Mouse (Mus musculus): ENCODE measurements around the gene Lrrc4c.

Lrrc4c gene

DNA sequence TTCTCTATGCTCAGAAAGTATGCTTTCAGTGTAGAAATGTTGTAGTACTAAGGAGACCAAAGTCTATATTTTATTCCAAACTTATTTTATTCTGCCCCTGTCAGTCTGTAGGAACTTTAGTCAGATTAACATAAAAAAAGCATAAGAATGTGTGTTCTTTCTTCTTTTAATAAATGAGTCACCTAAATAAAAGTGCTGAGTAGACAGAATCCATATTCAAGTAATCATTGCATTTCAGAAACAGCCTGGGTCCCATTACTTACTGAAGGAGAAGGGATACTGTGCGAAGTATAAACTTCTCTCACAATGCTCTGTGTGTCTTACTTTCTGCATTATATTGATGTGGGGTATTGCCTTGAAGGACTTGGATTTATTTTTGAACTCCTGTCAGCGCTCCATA lies 255.8 kb downstream of the Lrrc4c start:
- no peak for DNase-seq

- no peak for DNase-seq
Observed at GRCm38 (mm10) chr2:96577701-96578100, 259.7 kb downstream of the Lrrc4c start.

DNA sequence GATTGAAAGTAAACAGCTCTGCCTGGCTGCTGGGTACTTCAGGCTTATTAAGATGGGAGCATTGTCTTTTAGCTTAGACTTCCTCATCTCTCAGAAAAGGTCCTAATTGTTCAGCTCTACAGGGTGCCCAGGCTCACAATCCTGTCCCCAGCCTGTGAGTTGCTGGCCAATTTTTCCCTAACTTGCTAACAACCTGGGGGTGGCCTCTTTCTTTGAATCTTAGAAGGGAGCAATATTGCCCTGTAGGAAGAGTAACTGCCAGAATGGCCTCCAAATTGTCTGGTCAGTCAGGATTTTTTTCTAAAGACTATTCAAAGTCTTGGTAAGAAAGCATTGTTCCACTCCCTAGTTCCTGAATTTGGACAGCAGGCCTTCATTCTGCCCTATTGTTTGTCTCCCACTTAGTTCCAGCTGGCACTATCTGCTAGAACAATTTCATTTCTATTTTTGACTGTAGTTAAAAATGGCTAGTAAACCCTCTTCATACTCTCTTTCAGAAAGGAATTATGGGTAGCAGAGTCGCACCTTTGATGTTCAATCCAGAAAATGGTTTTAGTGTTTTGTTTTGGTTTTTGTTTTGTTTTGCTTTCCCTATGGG lies 262.3 kb downstream of the Lrrc4c start:
- no peak for DNase-seq

DNA sequence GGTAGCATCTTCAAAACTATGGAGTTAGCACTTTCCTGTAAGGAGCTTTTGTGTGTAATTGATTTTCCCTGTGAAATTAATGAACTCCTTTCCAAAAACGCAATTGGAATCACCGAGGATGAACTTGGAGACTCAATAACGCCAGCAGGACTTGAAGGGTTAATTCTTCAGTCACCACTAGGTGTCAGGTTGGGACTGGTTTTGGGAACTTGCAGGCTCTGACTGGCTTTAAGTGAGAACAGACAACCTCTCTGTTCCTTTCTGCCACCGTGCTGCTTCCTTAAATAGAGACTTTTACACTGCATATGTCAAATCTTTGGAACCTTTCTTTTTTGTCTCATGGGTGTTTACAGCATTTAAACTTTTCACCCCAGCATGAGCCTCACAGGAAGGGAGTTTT lies 267.7 kb downstream of the Lrrc4c start:
- DNase-seq, result no peak

DNA sequence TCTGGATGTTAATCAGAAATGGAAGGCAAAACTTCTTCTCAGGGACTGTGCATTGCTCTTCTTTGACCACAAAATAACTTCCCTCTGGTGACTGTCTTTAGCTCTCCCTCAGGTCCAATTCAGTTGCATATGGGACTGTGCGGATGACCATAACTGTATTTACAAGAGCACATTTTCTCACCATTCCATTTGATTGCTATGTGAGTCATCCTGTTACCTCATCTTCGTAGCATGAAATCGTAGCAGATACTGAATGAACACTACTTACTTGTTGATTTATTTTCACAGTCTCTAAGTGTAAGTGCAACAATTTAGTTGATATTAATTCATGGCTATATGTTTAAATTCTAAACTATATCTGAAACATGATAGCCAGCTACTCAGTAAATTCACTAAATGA lies 286.8 kb downstream of the Lrrc4c start:
- DNase-seq, result no peak

- no peak for DNase-seq
Observed at GRCm38 (mm10) chr2:96614121-96614520, 296.2 kb downstream of the Lrrc4c start.

- DNase-seq, result no peak
Observed at GRCm38 (mm10) chr2:96618691-96619205, 300.8 kb downstream of the Lrrc4c start.

DNA sequence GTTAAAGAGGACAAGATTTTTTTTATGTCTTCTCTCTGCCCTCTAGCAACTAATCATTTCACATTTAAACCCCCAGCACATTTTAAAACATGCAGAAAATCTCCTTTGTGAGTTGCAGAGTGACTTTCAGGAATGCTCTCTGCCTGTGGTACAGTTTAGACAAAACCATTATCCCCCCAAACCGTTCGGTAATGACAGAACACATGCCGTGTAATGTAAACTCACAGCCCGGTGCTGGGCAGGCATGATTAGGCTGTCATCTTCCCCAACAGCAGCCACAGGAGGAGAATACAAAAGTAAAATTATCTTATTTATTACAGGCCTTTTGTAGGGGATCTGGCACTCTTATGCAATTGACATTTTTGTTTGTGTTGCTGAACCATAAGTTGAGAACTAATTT lies 349.1 kb downstream of the Lrrc4c start:
- no peak for DNase-seq

- no peak for DNase-seq
Observed at GRCm38 (mm10) chr2:96681806-96682205, 363.8 kb downstream of the Lrrc4c start.

GRCm38 (mm10) chr2:96685328-96685727 lies 367.4 kb downstream of the Lrrc4c start:
- no peak for DNase-seq

GRCm38 (mm10) chr2:96705004-96705403 lies 387.0 kb downstream of the Lrrc4c start:
- no peak for DNase-seq

- DNase-seq, result no peak
Observed at GRCm38 (mm10) chr2:96707772-96708350, 389.9 kb downstream of the Lrrc4c start.

- DNase-seq, result no peak
Observed at GRCm38 (mm10) chr2:96714561-96714960, 396.6 kb downstream of the Lrrc4c start.

DNA sequence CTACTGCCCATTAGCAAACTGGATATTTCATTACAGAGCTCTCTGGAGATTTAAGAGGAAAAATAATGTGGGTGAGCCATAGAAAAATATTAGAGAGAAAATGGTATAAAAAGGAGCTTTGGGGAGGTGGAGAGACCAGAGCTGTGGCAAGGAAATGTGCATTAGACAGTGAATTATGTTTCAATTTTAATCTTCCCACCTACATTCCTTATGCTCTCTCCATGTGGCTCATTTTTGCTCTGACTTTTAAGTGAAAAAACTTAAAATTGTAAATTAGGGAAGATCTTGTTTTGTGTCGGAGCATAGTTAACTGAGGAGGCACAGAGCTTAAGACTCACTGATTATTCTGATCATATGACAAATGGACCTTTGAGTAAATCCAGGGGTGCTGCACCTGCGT lies 399.4 kb downstream of the Lrrc4c start:
- DNase-seq, result no peak

DNA sequence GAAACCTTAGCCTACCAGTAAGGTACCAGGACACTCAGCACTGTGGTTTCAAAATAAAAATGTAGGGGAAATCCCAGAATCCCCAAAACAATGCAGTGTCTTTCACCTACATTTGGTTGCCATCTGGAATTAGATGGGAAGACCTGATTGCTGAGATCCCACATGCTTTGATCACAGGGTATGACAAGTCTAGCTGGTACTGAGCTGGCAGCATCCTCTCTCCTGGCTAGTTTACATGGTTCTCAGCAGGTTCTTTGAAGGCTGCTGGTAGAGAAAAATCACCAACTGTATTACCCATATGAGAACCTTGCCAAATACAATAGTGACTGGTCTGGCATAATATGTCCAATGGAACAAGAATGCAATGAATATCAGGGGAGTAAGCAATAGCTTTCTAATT lies 405.4 kb downstream of the Lrrc4c start:
- no peak for DNase-seq

DNA sequence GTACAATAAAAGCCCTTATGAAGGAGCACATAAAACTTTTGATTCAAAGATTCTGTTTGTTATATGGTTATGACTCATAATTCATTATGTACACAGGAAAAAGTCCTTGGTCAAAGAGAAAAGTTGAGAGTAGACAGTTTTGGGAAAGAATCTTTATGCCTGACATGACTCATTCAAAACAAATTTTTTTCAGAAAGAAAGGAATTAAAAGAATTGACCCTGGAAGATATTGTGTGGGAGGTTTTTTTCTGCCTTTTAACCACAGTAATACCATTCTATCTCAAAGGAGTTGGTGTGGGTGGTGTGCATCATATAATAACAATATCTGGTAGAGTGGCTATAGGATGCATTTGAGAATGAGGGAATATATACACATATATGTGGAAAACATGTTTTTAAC lies 418.1 kb downstream of the Lrrc4c start:
- DNase-seq, result no peak

- DNase-seq, result no peak
Observed at GRCm38 (mm10) chr2:96755066-96755465, 437.1 kb downstream of the Lrrc4c start.

DNA sequence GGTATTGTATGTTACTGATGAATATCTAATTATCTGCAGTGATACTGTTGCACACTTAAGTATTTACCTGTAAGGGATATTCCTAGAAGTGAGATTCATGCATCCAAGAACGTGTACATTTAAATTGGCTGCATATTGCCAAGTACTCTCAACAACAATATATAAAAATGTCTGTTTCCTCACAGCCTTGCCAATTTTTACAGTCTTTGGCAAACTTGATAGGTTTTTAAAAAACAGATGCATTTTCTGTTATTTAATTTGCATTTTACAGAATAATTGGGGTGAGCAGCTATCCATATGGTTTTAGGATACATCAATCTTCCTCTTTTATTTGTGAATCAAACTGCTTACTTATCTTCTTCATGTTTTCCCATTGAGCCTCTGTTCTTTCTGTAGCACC lies 439.7 kb downstream of the Lrrc4c start:
- DNase-seq, result no peak

- no peak for DNase-seq
Observed at GRCm38 (mm10) chr2:96763538-96763937, 445.6 kb downstream of the Lrrc4c start.

GRCm38 (mm10) chr2:96775376-96775775 lies 457.4 kb downstream of the Lrrc4c start:
- DNase-seq, result no peak

DNA sequence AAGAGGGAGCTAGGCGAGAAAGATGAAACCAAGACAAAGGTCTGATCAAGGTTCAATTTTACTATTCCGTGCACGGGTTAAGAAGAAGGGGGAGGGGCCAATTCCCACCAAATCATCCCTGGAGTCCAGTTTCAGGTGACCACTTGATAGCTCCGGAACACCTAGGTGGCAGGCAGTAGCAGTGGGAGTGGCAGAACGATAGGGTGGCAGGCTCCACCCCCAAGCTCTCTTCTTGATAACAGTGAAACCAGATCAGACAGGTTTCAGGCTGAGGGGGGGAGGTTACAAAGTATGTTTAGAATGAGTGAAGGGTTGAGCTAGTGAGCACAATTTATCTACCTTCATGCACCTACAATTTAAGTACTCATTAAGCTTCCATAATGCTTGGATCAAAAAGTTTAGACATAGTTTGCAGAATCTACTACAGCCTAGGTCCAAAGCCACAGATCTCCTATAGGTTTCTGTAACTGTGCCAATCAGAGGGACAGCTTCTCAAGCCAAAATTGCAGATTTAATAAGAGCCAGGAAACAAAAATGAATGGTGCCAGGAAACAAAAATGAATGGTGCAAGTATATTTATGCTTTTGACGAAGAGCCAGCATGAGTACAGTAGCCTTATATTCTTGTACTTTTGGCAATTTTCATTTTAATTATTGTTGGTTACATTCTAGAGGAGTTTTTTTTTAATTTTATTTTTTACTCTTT lies 478.9 kb downstream of the Lrrc4c start:
- no peak for DNase-seq

DNA sequence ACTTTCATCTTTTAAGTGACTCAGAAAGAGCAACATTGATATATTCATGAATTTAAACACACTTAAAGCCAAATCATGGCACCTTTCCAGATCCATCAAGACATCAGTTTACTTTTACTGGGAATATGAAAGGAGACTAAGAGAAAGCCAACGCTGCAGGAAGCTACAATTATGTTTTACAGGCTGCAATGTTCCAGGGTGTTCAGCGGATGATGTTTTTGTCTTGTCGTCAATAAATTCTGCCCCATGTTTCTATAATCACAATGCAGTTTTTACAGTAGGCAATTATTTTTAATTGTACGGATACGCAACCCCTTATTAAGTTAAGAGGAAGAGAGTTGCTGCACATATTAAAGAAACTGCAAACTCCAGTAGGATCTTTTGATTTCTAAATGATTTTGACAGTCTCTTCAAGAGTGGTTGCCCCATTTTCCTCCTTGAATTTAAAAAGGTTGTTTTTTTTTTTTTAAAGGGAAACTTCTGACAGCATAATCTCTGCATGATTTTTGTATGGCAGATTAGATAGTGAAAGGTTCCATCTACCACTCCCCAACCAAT lies 532.9 kb downstream of the Lrrc4c start:
- DNase-seq, result no peak

DNA sequence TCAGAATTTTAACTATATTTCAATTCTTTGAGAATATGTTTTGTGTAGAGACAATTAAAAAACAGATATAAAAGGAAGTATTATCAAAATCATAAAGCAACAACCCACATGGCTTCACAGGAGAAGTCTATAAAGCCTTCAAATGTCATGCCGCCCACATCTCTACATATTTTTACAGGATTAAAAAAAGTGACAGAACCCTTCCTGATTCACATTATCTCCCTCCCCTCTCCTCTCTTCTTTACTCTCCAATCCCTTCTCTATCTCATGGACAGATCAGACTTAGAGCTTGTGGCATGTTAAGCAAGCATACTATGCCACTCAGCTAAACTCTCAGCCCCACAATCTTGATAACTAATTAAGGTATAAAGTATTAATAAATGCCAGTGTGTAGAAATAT lies 535.8 kb downstream of the Lrrc4c start:
- DNase-seq, result no peak

DNA sequence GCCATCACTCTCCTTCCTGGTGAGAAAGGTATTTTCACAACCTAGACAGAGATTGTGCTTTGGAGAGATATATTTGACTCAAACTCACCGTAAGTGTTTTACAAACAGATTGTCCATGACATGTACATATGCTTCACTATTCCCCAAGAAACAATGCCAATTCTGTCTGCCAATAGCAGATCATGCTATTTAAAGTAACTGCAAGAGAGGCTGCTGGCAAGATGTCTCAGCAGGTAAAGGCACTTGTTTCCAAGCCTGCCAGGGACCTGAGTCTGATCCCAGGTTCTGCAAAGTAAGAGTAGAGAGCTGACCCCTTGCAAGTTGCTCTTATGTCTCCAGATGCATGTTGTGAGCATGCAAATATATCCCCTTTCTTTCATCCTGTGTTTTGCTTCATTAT lies 558.1 kb downstream of the Lrrc4c start:
- no peak for DNase-seq

All from thymus, postnatal 14 days (tissue).